Mouse (Mus musculus) ES-E14 (cell line): ENCODE data around the gene Dlst. TPM values are rescaled to one million over a fixed set of nuclear protein-coding genes. Genes with fewer than 3 reads are reported as not detected.

Experiments
- DNase-seq: peaks from one replicate; pipeline ENCODE4 v3.0.0-alpha.2; 2013; ENCODE audit warnings: low read depth, low spot score
- H3K27ac ChIP-seq: 2 replicates; pipeline ENCODE4 v1.5.1; 2012; ENCODE audit warnings: low read depth, mild to moderate bottlenecking, low read length, moderate library complexity, mixed read lengths; ENCODE audit not compliant: poor library complexity, insufficient read depth, severe bottlenecking
- H3K36me3 ChIP-seq: 2 replicates; pipeline ENCODE4 v1.6.1; 2012; ENCODE audit warnings: mild to moderate bottlenecking, low read length, moderate library complexity, mixed read lengths; ENCODE audit not compliant: control insufficient read depth, poor library complexity, insufficient read depth, severe bottlenecking
- H3K4me1 ChIP-seq, 2 experiments: fragments of 150-350 bp in 1 of 2; sonication (generic) in 1 of 2; 2 replicates each; pipeline ENCODE4 v1.6.1; 2012; ENCODE audit warnings: low read length in 2 of 2, mild to moderate bottlenecking in 1 of 2, mixed read lengths in 1 of 2; ENCODE audit not compliant: control insufficient read depth in 2 of 2, insufficient read depth in 2 of 2, poor library complexity in 1 of 2
- H3K4me3 ChIP-seq, 2 experiments: fragments of 150-350 bp in 1 of 2; sonication (generic) in 1 of 2; 2 replicates each; pipeline ENCODE4 v1.5.1; 2012; ENCODE audit warnings: low read length in 2 of 2, low read depth in 1 of 2, mild to moderate bottlenecking in 1 of 2, mixed read lengths in 1 of 2; ENCODE audit not compliant: insufficient read depth in 1 of 2, poor library complexity in 1 of 2, severe bottlenecking in 1 of 2
- H3K9ac ChIP-seq: 2 replicates; pipeline ENCODE4 v1.6.1; 2012; ENCODE audit warnings: low read depth, mild to moderate bottlenecking, low read length, mixed read lengths; ENCODE audit not compliant: poor library complexity, insufficient read depth, severe bottlenecking
- H3K9me3 ChIP-seq: fragments of 150-350 bp; sonication (generic); 2 replicates; pipeline ENCODE4 v1.6.1; 2012; ENCODE audit warnings: low read depth, mild to moderate bottlenecking, low read length; ENCODE audit not compliant: control insufficient read depth, insufficient read depth
- CHD2 ChIP-seq: IDR thresholded peaks from 2 replicates; pipeline ENCODE4 v1.6.1; 2014; ENCODE audit warnings: mild to moderate bottlenecking, low read depth, low read length, inconsistent platforms
- HCFC1 ChIP-seq: IDR thresholded peaks from 2 replicates; pipeline ENCODE4 v1.6.1; 2012; ENCODE audit warnings: low read length, inconsistent platforms, borderline replicate concordance; ENCODE audit not compliant: insufficient read depth
- MAFK ChIP-seq: IDR thresholded peaks from 2 replicates; pipeline ENCODE4 v1.6.1; 2014; ENCODE audit warnings: mild to moderate bottlenecking, low read depth, low read length, inconsistent platforms; ENCODE audit not compliant: insufficient read depth
- ZC3H11A ChIP-seq: IDR thresholded peaks from 2 replicates; pipeline ENCODE4 v1.6.1; 2012; ENCODE audit warnings: low read depth, mild to moderate bottlenecking, inconsistent platforms, low read length, borderline replicate concordance
- ZNF384 ChIP-seq: IDR thresholded peaks from 2 replicates; pipeline ENCODE4 v1.6.1; 2012; ENCODE audit warnings: low read depth, low read length, inconsistent platforms
- in situ Hi-C, 2 experiments: fragments of 600-800 bp; cut with MboI; formaldehyde crosslinking; loops; one replicate each; pipeline ENCODE4 v1.15.1; 2025; ENCODE audit warnings: low sequenced_read_pairs in 2 of 2, inconsistent platforms in 1 of 2; ENCODE audit not compliant: unreplicated experiment in 2 of 2
- total RNA-seq: library from RNA; depleted of rRNA; stranded (reverse); fragments of 300-350 nt; gene quantifications from 2 replicates; pipeline ENCODE4 v1.2.3, GENCODE M21; 2012

Dlst gene
- total RNA-seq, 1 experiment, result 98.8 TPM

GRCm38 (mm10) chr12:85103096-85103495, 7.5 kb upstream of the Dlst start:
- Histone ChIP-seq H3K36me3 (no peaks in the 10 kb centered on the region), H3K4me1 (peaks cover 0 to 4% of the 10 kb centered on the region in 2 experiments; a peak in 1 of 4 replicates), H3K9me3 (no peaks in the 10 kb centered on the region), H3K27ac (no peak overlapping the region), H3K9ac (no peak overlapping the region), H3K4me3 (no peak overlapping the region)
- in situ Hi-C loops, result no loop called here
- TF ChIP-seq MAFK (no peak), ZNF384 (no peak), ZC3H11A (no peak), CHD2 (no peak), HCFC1 (no peak)
- no peak for DNase-seq

GRCm38 (mm10) chr12:85104789-85105188, 5.8 kb upstream of the Dlst start:
- no peak overlapping the region for H3K27ac ChIP-seq
- in situ Hi-C loops, result no loop called here
- no peaks in the 10 kb centered on the region for H3K9me3 ChIP-seq
- DNase-seq, result no peak
- peaks cover 3 to 4% of the 10 kb centered on the region in 2 experiments; a peak in 1 of 4 replicates for H3K4me1 ChIP-seq
- no peaks in the 10 kb centered on the region for H3K36me3 ChIP-seq
- no peak for TF ChIP-seq CHD2
- TF ChIP-seq ZNF384, result no peak
- no peak for TF ChIP-seq HCFC1
- TF ChIP-seq ZC3H11A, result no peak
- no peak for TF ChIP-seq MAFK
- H3K9ac ChIP-seq, result no peak overlapping the region
- no peak overlapping the region for H3K4me3 ChIP-seq

- TF ChIP-seq ZNF384, result no peak
- TF ChIP-seq ZC3H11A, result no peak
Observed at GRCm38 (mm10) chr12:85106292-85106691, 4.3 kb upstream of the Dlst start.

GRCm38 (mm10) chr12:85108643-85109042, 2.0 kb upstream of the Dlst start:
- Histone ChIP-seq H3K4me1 (peaks cover 9 to 10% of the 10 kb centered on the region in 2 experiments; a peak in 2 of 4 replicates), H3K36me3 (peaks cover 2% of the 10 kb centered on the region; the same call in 1 of the 2 replicates), H3K9ac (no peak overlapping the region), H3K4me3 (no peak overlapping the region), H3K27ac (no peak overlapping the region), H3K9me3 (no peaks in the 10 kb centered on the region)
- TF ChIP-seq CHD2 (no peak), HCFC1 (no peak), ZNF384 (no peak), ZC3H11A (no peak), MAFK (no peak)
- in situ Hi-C loops, result no loop called here
- no peak for DNase-seq

More at GRCm38 (mm10) chr12:85106292-85106691, 4.3 kb upstream of the Dlst start:
- in situ Hi-C loops, result no loop called here
- Histone ChIP-seq H3K36me3 (no peaks in the 10 kb centered on the region), H3K4me1 (peaks cover 5 to 8% of the 10 kb centered on the region in 2 experiments; a peak in 1 of 4 replicates), H3K4me3 (no peak overlapping the region; a peak in 1 of 4 replicates), H3K9ac (no peak overlapping the region), H3K27ac (no peak overlapping the region), H3K9me3 (no peaks in the 10 kb centered on the region)
- DNase-seq, result no peak

DNA sequence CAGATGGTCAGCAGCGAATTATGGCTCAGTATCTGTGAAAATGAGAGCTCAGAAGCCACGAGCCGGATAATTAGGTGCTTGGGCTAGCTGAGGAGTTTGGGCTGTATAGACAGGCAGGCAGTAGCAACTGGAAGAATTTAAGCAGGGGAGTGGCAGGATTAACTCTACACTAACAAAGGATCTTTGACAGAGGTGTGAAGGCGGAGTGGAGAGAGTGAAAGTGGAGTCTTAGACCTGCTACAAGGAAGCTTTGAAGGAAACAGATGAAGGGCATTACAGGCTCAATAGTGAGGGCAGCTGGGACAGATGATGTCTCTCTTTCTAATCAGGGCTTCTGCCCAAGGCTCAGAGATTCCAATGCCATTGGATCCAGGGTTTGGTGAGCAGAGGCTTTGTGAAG, 1.2 kb upstream of the Dlst start:
- in situ Hi-C loops, result no loop called here
- TF ChIP-seq HCFC1 (no peak), ZNF384 (no peak), CHD2 (no peak), MAFK (no peak), ZC3H11A (no peak)
- H3K4me3 ChIP-seq, result no peak overlapping the region
- no peak for DNase-seq
- no peaks in the 10 kb centered on the region for H3K9me3 ChIP-seq
- H3K36me3 ChIP-seq, result peaks cover 2% of the 10 kb centered on the region; the same call in 1 of the 2 replicates
- H3K27ac ChIP-seq, result no peak overlapping the region
- no peak overlapping the region for H3K9ac ChIP-seq
- peaks cover 9 to 10% of the 10 kb centered on the region in 2 experiments; a peak in 2 of 4 replicates for H3K4me1 ChIP-seq
